Mouse (Mus musculus) spleen, postnatal 10 days (tissue): Measurements from ENCODE around the gene Marcks.
A peak's percentile ranks its signal among the peaks of the same experiment; 100 is the strongest.

ENCODE experiments used
- DNase-seq, 2 experiments: peaks; one replicate each; pipeline ENCODE4 v3.0.0; 2021 to 2022; ENCODE audit warnings: low spot score in 2 of 2

Marcks gene

DNA sequence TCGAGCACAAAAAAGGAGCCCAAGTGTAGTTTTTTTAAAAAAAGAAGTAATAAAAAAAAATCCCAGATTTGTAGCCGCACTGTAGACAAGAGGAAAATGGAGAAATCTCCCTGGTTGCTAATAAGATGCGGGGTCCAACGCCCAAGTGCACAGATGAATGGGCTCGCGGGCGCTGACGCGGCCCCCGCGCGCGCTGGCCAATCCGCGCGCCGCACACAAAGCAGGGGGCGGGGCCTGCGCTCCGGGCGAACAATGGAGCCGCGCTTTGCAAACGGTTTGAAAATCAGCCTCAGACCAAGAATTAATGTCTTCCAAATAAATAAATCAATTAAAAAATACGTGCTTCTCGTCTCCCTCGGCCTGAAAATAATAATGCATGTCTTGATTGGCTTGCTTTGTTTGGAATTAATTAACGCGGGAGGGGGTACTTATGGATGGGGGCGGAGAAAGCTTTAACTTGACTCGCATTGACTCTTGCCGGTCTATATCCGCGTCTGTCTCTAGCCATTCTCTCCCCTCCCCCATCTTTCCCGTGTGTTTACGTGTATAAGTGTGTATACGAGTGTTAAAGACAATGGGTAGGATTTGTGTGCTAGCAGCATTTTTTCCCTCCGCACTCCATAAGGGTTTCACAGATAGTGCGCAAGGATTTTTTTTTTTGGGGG lies at the start of gene Marcks:
Gene Marcks (minus strand): TSS at position 143 of the 665 bp plus-strand sequence.
- DNase-seq: peak; percentile 48 to 82

DNA sequence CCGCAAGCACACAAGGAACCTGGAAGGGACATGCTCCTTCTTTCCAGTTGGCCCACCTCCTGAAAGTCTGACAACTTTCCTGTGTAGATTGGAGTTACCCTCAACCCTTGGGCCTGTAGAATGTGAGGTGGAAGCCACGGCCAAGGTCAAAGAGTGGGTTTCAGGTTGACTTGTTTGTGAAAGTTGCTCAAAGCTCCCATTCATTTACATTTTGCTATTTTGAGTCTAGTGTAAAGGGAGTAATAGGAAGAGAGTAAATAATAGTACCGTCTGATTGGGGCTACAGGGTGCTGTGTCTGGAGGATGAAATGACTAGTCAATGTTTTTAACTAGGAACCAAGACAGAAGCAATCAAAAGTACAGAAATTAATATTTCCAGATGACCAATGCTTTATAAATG lies 38.4 kb upstream of the Marcks start:
- no peak for DNase-seq

DNA sequence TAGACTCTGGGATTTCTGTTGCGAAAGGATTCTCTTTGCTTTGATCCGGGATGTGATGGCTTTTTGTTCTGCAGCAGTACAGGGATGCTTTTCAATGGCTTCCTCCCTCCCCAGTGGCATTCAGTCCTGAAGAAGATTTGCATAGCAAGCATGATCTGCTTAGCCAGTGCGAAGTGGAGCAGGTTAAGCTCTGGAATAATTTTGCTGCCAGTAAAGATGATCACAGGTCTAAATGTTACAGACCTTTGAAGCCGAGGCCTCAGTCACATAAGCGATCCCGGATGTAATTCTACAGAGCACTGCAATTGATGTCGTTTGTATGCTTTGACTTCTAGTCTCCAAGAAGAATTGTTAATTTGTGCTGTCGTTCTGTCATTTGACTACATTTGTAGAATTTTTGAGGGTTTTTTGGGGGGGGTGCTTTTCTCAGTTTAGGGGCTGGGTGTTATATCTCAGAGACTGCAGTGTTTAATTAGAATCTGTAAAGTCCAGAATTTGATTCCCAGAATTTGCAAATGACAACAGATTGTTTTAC lies 33.8 kb upstream of the Marcks start:
- no peak for DNase-seq

GRCm38 (mm10) chr10:37171711-37172415 lies 33.1 kb upstream of the Marcks start:
- DNase-seq: no peak

GRCm38 (mm10) chr10:37170878-37171277 lies 32.2 kb upstream of the Marcks start:
- DNase-seq: no peak

DNA sequence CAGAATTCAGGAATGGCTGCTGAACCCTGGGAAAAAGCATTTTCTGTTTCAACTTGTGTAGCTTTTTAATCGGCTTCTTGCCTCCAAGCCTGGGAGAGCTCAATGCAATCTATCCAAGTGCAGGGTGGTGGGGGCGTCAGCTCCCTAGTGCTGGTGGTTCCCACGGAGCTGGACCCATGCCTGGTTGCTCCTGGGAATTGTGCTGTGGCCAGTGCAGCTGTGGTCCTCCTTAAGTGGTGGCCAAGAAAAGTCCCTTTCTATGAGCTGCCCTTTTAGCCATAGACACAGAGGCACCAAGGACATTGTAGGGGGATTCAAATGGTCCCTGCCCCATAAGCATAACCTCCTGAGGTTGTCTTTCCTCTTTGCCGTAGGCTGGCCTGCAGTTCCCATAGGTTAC lies 31.7 kb upstream of the Marcks start:
- no peak for DNase-seq

DNA sequence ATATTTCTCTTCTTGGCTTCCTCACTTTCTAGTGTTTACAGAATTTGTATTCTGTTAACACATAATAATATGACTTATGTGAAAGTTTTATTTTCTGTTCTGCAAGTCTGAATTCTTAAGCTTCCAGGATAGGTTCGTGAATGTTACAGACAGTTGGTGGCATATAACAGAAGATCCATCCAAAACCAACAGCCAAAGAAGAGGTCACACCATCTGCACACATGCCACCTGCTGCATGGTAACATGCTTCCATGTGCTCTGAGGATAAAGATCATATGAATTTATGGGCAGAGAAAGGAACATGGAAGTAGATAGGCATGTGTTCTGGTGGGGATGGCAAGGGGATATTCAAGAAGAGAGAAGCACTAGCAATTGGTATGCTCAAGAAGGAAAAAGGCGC lies 28.8 kb upstream of the Marcks start:
- no peak for DNase-seq

- DNase-seq: no peak
Measured at GRCm38 (mm10) chr10:37159731-37160130, 21.0 kb upstream of the Marcks start.

DNA sequence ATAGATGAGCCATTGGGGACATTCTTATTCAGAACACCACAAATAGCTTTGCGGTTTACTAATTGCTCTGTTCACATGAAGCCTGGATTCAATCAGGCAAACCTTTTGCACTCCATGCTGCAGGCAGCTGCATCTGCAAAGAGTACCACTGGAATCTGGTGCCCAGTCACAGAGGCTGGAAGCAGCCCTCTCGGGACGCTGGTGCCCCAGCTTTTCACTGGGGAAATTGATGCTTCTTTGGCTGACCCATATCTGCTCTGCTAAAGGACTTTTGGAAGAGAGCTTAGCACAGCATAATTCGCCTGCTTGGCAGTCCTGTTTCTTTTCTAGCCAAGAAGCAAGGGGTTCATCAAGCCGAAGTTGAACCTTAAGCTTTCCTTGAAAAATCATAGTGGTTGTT lies 18.4 kb upstream of the Marcks start:
- no peak for DNase-seq

GRCm38 (mm10) chr10:37155131-37155530 lies 16.4 kb upstream of the Marcks start:
- DNase-seq: no peak

DNA sequence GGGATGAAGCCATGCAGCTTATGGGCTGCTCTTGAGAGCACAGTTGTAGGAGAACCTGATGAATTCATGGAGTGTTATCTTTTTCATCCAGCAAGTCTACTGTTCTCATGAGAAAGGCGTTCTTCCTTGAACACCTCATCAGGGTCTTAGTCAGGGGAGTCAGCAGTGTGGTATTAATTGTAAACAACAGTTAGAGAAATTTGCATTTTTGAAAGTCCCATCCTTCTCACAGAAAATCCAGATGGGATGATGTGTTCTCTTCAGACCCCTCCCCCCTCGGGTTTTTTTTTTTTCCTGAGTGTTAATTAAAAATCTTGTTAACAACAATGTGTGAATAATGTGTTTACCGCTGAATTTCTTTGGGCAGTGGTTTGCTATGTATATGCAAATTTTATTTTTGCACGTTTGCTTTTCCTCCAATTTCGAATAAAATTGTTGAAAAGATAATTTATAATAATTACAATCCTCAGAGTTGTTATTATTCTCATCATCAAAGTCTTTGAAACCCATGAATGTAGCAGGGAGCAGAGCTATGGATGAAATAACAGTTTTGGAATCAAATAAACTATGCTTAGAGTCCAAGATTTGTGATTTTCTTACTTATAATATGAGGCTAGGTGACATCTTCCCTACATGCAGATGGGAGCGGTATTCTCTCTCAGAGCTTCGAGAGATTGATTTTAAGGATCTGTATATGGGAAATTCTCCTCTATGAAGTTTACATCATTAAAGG lies 13.0 kb upstream of the Marcks start:
- DNase-seq: no peak

DNA sequence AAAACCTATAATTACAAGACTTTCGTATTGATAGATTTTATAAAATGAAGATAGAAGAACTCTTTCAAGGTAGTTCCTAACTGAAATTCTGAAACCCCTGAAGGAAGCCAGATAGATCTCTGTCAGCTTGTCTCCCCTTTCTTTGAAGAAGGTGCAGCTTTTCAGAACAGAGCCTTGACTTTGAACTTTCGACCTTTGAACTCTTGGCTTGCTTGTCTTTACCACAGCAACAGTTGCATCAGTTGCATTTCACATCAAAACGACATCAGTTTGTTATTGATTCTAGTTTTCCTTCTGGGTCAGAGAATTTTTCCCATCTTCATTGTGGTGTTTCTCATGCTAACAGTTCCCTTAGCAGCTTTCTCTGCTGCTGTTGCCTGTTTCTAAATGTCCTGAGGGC lies 9.3 kb upstream of the Marcks start:
- no peak for DNase-seq

DNA sequence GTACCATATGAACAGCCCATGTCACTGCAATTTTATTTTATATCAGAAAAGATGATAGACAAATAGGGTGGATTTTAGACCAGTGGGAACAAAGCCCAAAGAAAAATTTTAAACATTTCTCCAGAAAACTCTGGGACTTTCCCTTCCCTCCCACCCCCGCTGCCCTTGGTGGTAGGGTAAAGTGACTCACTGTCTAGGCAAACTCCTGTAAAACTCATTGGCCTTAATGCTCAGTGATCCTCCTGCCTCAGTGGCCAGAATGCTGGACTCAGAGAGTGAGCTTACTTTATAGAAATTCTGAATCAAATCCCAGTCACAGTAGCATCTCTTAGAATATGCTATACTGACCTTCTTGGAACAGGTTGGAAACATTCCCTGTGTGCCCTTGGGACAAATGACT lies 6.7 kb upstream of the Marcks start:
- no peak for DNase-seq

- DNase-seq: no peak
Measured at GRCm38 (mm10) chr10:37141621-37142020, 2.9 kb upstream of the Marcks start.

DNA sequence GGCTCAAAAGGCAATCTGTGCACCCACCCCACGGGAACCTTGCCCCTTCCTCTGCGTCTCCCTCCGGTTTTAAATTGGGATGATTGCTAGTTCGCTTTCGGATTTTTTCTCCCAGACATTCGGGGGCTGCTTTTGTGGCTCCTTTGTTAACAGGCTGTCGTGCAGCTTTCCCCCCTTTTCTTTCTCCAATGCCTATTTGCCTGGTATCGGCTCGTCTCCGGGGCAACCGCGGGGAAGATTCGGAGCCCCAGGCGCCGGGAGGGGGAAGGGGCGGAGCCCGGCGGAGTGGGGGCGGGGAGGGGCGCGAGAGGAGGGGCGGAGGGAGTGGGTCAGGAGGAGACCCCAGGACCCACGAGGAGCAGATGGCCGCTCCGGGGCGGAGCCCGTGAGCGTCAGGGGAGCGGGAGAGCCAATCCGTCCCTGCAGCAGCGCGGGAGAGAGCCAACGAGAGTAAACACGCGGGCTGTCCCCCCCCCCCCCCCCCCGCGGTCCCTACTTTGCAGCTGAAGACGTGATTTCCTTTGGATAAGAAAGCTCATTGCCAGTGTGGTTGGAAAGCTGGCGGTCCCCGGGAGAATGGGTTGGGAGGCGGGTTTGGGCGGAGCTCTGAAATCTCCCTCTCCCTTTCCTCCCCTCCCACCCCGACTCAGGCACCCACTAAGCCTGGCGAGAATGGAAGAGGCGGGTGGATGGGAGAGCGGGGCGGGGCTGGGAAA lies 2.2 kb upstream of the Marcks start:
- peak; percentile 29 to 60 for DNase-seq

- DNase-seq: peak in 1 of 2 experiments; percentile 27
Measured at GRCm38 (mm10) chr10:37140166-37140735, 1.5 kb upstream of the Marcks start.

DNA sequence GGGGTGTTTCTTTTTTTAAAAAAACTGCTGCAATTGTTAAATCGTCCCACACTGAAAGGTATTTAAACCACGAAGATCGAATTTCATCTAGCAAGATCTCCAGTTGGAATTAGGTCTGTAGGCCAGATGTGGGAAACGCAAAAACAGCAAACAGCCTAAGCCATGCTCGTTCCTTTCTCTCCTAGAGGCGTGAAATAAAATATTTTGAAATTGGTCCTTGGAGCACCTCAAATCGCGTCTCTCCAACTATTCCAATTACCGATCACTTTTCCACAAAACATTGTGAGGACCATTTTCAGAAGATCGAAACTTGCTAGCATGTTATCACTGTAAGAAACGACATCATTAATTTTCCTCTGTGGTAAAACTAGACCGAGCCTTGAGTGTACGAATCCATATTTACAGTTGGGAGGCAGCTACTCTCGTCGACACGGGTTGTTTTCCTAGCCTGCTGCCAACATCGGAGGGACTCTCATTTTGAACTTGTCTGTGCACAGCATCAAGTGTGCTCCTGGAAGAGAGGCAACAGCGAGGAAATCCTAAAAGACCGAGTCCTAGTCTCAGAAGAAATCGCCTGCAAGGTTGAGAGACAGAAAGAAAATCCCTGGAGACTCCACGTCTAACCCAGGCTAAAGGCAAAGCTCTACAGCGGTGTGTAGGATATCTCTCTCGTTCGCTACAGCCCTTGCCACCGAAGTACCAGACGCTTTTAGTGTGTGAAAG lies 884 bp upstream of the Marcks start:
- peak; percentile 13 to 20 for DNase-seq

DNA sequence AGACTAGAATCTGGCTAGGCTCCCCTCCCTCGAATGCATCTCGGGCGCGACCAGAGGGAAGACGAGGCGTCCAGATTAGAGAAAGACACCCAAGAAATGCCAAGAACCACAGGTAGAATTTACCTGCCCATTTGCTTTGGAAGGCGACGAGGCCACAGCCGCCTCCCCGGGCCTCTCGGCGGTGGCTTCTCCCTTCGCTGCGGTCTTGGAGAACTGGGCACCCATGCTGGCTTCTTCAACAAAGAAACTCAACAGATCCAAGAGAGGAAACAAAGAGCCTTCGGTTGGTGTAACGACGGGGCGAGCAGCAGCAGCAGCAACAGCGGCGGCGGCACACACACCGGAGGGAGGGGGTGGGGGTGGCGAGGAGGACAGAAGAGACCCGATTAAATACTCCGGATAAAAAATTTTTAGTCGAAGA lies 399 bp downstream of the Marcks start:
- peak; percentile 27 to 35 for DNase-seq

DNA sequence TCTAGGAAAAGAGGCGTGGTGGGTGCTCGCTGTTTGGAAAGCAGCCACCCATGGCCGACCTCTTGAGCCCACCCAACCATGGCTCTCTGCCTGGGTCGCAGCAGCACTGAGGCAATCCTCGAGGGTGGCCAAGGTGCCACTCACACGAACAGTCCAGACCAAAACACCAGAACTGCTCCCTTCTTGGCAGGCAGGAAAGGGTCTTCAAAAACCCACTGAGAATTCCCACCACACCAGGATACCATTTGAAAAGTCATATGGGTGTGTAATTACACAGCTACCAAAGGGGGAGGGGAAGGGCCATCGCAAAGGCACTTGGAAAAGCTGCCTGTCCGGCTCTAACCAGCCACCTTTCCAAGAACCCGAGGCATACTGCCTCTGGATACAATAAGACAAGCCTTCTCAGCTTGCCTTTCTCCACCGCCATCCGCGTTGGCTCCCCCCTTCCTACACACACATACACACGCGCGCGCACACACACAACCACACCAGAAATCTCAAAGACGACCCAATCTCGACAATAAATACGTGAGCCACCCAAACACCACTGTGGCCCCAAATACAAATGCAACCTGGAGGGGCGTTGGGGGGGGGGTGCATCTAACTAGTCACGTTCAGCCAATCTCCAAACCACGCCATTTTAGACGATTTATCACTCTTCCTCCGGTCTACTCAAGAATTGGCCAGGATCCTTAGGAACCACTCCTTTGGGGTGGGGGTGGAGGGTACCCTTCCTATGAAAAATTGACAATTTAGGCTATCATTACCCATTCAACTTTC lies 999 bp downstream of the Marcks start:
- DNase-seq: peak; percentile 23 to 52

DNA sequence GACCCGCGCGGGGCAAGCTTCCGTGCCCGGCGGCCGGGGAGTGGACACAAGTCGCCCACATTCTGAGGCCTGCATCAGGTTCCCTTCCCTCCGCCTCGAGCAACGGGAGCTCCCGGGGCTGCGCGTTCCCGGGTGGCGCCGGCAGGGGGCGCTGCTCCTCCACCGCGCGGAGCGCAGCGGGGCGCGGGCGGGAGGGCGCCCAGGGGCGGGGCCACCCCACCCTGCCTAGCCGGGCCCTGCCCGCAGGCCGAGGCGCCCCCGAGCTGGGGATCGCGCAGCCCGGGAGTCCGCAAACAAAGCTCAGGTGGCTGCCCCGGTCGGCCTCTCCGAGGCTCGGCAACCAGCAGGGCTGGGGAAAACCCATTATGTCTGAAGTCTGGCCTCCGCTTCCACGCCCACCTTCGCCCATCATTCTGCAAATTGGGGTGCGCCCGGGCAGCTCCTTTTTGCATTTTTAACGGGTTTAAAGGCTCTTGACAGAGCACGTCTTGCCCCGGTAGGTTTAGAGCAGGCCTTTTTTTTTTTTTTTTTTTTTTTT lies 1.7 kb downstream of the Marcks start:
- DNase-seq: peak; percentile 87 to 89
